Mouse (Mus musculus) embryo, embryonic 11.5 days (tissue): Measurements from ENCODE around the gene Zfp385c.
A peak's percentile ranks its signal among the peaks of the same experiment; 100 is the strongest.
"Not testable (repeated sequence)": the region's sequence is repeated elsewhere in the genome, so short reads cannot be mapped to it uniquely, and the experiment has no call there.

ENCODE experiments used
- DNase-seq: peaks from one replicate; pipeline ENCODE4 v3.0.0-alpha.2; 2012; ENCODE audit warnings: low read depth, low spot score

Zfp385c gene

DNA sequence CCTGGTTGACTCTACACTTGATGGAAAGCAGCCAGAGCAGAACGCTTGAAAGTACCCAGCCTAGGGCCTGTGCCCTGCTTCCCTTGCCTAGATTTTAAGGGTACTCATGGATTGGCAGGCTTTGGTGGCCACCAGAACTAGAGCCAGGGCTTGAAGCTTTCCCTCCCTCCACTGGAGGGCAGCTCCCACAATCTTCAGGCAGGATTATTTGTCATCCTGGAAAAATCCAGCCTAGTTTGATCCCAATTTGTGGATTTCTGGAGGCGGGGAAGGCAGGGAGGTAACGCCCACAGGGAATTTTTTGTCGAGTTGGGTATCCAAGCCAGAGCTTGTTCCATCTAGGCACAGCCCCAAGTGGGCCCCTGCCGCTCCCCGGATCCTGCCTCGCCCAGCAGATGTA, 1.9 kb downstream of the Zfp385c start:
- DNase-seq, result no peak

DNA sequence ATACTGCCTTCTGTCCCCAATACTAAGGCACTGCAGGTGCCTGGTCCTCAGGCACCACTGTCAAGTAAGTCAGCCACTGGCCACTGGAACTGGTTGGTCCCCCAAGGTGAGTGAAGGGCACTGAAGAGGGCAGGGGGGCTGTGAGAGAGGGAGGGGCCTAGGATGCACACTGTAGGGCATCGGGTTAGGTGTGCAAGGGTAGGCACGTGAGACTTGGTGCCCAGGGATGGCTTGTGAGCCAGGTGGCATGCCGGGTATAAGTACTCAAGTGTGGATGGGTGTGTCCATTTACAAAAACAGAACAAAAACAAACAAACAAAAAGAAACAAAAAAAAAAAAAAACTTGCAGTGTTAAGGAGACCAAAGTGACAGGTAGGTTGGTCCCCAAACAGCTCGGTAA, 3.8 kb downstream of the Zfp385c start:
- no peak for DNase-seq

DNA sequence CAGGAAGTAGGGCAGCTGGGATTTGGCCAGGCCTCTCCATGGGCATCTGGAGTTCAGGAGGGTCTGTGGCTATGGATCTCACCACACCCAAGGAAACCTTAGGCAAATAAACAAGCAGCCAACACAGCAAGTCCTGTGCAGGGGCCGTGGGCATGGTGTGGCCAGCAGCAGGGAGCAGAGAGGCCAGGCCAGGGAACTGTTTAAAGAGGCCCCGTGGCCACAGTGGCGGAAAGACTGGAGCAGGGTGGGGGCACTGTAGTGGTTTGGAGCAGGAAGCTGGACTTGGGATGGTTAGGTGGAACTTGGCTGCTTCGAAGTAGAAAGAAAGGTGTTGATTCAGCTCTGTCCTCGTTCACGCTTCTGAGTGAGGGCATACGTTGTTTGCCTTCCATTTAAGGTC, 5.0 kb downstream of the Zfp385c start:
- no peak for DNase-seq

DNA sequence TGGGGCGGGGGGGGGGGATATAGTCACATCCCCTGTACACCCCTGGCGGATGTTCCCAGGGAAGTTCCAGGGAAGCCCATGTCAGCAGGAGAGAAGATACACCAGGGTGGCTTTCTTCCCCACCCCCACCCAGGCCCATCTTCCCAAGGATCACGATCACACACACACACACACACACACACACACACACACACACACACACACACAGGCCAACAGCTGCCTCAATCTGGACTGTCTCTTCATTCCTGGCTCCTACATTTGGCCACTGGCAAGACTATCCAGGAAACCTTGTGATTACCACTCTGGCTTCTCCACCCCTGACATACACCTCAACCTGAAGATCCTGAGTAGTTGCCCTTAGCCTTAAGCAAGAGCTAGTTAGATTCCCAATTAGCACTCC, 6.9 kb downstream of the Zfp385c start:
- no peak for DNase-seq

DNA sequence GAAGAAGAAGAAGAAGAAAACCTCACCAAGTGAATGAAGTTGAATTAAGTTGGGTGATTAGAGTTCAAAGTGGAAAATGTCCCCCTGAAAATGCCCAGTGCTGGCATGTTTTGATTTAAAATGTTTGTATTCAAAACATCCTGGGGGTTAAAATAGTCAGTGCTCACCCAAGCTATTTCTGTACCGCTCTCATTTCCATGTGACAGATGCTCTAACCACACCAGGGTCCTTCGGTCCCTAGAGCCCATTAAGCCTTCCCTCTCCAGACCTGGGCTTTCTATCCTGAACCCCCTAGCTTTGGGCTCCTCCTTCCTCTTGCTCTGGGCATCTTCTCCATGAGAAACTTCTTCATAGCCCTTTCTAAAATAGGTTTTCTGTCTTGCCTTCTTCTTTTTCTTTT, 8.2 kb downstream of the Zfp385c start:
- DNase-seq, result no peak

DNA sequence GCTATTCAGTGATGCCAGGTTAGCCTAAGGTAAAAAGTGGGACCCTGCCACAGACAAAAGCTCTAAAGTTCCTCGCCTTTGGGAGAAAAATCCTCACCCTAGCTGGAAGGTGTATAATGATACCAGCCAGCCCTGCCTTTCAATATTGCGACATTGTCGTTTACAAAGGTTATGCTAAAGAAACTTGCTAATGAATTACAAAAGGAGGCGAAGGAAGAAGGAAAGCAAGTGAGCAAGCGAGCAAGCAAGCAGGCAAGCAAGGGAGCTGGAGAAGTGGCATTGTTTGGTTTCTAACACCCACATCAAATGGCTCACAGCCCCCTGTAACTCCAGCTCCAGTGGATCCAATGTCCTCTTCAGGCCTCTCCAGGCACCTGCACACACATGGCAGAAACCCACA, 9.7 kb downstream of the Zfp385c start:
- no peak for DNase-seq

DNA sequence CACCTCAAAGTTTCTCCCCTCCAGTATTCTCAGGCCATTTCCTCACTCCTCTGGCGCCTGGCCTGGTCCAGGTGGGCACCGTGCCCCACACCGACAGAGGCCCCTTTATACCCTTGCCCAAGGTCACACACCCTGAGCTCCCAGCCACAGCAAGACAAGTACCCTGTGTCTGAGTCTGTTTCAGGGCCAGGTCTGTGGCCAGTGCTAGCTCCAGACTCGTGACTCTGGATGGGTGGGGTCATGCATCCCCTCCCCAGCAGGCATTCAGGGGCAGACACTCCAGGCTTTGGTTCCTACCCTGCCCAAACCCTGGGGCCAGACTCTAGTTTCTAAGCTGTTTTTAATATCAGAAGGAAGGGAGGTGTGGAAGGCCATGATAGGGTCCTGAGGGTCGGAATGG, 10.4 kb downstream of the Zfp385c start:
- DNase-seq, result no peak

DNA sequence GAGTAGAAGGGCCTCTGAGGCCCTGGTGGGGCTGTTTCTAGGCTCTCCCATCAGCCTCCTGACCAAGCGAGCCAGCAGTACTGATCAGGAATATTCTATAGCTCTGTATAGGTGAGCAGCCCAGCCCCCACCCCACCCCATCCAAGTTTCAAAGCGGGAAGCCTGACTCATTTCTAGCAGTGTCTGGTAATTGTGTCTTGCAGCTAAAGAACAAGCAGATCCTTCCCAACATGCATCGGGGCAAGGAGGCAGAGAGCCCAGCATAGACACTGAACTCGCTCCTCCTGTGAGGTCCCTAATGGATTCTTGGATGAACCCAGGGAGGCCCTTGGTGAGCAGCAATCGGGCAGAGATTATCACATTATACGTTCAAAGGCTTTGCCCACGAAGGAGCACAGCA, 14.4 kb downstream of the Zfp385c start:
- DNase-seq, result no peak

DNA sequence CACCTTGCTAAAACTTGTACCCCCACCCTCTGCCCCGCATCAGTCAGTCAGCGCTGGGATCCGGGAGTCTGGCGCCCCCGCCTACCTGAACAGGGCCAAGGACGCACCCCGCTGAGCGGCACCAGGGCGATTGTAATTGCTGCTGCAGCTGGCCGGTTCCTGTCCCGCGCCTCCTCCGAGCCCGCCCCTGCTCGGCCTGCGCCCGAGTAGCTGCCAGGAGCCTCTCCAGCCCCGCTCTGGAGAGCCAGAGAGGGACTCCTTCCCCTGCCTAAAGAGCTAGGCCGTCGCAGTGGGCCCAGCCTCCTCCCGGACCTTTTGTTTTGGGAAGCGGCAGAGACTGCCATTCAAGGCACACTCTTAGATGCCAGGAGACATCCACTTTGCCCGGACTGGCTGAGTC, 19.1 kb downstream of the Zfp385c start:
- DNase-seq, result no peak

DNA sequence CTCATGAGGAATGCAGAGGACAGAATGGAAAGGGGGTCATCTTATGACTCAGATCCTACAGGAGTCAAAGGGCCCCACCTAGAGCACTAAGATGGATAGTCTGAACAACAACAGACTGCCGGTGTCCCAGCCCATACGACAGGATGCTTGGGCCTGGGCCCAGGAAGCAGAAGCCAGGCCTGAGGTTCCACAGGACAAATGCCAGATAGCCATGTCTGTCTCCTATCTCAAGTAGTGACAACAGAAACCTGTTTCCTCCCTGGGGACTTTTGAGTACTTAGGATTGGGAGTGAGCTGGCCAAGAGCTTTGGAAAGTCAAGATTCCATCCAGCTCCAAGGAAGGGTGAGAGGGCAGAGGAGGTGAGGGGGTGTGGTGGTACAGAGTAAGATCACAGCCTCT, 20.3 kb downstream of the Zfp385c start:
- DNase-seq, result no peak

DNA sequence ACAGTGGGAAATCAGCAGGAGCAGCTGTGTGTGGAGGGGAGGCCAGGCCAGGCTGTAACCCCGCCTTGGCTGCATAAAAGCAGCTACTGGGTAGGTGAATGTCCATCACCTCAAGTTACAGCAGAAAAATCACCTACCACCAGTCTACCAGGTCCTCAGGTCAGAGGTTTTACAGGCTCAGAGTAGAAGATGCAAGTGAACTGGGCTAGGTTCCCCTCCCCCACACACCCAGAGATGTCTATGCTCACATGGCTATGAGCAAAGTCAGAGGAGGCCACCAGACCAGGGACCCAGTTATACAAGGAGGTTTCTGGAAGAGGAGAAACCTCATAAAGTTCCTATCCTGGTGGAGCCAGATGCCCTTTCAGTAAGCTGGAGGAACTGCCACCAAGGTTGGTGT, 21.2 kb downstream of the Zfp385c start:
- DNase-seq, result no peak

DNA sequence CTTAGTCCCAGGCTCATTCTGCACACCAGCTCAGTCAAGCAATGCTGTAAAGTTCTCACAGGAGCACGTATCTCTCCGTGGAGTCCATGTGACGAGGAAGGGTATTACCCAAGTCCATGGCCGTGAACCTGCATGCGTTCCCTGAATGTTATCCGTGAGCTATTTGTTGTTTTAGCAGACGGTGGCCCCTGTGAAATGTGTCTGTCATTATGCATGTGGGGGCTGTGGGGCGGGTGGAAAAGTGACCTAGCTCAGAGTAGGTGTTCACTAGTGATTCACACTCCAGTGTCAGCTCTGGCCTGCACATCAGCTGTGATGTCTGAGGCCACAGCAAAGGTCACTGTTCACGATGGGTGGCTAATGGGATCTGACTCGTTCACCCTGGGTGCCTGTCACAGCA, 32.4 kb downstream of the Zfp385c start:
- no peak for DNase-seq

DNA sequence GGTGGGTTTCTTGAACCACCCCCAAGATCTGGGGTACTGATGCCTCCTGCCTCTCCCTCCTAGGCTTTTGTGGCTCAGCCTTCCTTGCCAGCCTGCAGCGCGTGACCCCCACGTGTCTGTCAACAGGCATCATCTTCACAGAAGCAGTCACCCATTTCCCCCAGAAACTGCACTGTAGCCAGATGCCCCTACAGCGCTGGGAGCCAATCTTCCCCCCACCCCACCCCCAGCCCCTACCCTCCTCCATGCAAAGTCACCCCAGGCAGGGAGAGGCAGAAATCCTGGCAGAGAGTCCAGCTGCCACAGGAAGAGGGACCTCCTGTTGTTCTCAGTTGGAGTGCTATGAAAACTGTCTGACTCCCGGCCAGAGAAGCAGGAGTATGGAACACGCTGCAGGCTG, 35.8 kb downstream of the Zfp385c start:
- no peak for DNase-seq

DNA sequence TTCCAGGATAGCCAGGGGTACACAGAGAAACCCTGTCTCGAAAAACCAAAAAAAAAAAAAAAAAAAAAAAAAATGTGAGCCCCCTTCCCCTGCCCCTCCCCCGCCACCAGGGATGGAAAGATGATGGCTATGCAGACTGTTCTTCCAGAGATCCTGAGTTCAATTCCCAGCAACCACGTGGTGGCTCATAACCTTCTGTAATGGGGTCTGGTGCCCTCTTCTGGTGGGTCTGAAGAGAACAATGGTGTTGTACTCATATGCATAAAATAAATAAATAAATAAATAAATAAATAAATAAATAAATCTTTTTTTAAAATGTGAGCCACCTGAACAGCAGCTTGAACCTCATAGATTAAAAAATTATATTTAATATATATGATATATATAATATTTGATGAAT, 36.7 kb downstream of the Zfp385c start:
- not testable (repeated sequence) for DNase-seq

DNA sequence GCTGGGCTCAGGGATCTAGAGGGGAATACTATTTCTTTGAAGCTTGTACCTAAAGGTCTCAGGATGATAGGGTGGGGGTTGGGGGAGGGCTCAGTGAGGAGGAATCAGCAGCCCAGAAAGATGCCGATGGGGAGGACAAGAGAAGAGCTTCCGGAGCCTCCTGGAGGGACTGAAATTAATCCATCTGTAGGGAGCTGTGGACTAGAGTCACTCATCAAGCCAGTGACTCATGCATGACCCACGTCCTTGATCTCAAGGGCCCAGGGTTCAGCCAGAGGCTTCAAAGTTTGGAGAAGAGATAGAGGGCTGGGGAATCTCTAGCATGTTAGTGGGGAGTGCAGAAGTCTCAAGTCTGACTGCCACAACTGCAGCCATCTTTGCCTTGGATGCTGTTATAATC, 40.5 kb downstream of the Zfp385c start:
- no peak for DNase-seq

DNA sequence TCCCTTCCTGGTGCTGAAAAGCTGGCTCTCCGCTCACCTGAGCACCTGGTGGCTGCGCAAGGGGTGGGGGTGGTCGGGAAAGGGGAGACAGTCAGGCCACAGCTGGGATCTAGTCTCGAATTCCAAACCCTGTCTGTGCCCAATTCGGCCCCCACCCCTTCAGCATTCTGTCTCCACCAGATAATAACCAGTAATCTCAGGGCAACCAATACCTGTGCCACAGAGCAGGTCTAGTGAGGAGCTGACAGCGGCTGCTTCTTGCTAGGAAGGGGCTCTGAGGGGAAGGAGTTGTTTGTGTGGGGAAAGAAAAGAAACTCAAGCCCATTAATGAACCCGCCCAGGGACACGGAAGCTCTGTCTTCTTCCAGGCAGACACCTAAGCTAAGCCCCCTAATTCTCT, 41.0 kb downstream of the Zfp385c start:
- DNase-seq, result no peak

DNA sequence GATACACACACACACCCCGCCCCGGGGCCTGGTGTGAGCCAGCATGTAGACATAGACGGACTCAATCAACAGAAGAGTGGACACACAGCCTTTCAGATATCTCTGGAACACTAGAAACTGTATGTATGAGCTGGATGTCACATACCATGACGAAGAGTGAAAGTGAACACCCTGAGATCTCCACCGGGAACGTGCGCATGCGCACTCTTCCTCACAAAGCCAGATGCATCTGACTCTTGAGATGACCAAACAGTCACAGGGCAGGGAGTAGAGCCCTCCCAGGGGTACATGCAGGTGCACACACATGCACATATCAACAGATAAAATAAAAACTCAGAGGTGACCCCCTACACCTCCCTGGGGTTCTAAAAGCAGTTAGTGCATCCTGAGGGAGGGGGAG, 43.9 kb downstream of the Zfp385c start:
- no peak for DNase-seq

DNA sequence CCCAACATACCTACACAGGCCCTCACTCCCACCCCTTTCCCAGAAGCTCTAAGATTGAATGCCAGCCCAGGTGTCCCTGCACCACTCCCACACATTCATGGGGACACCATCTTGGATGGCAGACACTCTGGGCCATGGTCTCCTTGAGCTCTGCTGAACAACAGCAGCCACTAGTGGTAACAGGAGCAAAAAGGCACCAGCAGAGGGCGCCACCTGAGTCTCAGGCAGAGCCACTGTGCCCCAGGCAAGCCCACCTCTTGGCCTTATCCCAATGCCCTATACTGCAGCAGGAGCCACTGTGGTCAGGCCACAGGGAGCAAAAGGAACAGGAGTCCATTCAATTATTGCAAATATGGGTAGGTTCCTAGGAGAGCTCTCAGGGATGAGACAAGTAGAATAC, 46.0 kb downstream of the Zfp385c start:
- DNase-seq, result no peak

DNA sequence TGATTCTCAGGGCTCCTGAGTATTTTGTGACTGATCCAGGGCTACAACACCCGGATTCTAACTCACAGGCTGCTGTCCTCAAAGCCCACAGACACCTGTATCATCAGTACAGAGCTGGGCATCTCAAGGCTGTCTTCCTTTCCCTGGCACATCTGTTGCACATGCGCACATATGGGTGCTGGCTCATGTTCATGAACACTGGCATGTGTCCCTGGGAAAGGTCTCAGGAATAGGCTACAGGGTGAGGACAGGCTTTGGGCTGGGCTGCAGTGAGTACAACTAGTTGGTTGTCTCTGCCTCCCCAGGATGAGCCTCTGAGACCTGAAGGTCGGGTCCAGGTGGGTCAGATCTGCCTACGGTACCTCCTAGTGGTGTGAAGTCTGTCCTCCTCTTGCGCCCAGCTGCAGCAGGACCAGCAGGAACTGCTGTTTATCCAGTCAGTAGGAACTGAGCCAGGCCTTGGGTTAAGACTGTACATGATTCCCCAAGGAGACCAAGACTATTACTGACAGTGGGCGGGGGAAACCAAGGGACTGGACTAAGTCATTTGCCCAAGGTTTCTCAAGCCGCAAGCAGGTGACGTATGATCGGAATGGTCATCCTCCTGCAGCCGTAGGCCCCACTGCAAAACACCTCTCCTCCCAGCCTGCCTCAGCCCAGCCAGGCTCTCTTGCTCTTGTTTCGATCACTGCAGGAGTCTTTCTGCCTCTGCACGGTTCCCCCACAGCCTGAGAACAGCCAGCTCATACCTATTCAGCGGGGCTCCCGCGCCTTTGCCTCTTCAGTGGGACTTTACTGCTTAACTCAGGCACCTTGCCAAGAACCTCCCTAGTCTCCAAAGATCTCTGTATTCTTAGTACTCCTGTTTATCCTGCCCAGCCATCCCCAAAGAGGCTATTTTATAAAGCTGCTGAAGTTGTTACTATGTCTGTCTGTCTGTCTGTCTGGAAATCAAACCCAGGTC, 48.4 kb downstream of the Zfp385c start:
- no peak for DNase-seq

DNA sequence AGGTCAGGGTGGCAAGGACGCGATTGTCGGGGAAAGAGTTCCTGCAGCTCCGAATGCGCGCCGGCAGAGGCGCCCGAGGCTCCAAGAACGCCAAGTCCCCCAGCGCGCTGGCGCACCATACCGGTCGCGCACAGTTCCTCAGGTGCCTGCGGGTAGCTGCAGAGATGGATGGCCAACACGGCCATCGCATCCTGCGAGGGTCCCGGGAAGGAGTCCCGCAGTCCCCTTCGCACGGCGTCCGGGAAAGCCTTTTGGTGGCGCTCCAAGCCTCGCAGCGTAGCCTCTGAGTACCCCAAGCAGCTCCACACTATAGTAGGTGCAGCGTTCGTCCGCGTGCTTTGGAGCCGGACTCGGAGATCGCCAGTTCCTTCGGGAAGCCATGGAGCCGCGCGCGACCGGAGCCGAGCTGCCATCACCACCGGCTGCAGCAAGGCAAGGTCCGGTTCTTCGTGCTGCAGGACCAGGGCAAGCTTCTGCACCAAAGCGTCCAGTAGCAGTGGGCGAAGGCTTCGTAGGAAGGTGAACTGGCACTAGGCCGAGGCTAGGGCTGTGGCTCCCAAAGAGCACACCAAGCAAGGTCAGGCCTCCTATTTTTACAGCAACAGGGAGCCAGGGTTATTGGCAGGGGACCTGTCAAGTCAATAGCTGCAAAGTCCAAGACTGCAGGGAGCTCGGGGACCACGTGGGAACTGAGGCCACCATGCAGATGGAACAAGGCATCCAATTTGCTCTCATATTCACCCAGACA, 51.9 kb downstream of the Zfp385c start:
- DNase-seq, result peak; percentile 27

DNA sequence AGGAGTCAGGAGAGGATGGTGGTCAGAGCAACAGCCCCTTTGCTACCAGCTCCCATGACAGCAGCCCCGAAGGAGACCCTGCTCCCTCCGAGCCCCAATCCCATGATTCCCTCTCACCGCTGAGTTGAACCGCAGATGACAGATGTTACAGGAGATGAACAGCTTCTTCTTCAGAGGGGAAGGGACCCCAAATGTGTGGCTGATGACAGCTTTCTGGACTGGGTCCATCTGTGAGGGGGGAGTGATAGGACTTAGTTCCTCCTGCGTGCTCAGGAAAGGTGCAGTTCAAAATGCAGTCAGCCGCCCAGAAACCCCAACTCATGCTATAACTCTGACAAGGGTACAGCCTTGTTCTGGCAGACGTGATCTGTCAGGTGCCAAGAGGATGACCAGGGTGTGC, 57.7 kb downstream of the Zfp385c start:
- DNase-seq, result no peak

DNA sequence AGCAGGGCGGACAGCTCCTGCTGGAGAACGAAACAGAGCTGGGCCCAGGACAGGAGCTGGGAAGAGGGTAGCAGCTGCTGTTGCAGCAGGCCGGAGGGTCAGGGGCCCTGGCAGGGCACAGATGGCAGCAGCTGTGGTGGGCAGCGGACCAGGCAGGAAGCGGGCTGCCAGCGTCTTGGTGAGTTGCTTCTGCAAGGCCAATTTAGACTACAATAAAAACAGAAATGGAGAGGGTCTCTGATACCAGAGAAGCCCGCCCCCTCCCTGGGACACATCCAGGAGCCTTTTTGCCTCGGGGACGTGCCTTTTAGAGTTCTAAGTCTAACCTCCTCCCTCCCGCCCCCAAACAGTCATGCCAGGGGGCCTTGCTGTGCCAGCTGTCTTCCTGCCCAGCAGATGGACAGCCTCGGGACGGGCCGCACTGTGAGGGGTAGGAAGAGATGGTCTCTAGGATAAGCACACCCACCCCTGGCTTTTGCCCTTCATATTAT, 63.3 kb downstream of the Zfp385c start:
- no peak for DNase-seq

DNA sequence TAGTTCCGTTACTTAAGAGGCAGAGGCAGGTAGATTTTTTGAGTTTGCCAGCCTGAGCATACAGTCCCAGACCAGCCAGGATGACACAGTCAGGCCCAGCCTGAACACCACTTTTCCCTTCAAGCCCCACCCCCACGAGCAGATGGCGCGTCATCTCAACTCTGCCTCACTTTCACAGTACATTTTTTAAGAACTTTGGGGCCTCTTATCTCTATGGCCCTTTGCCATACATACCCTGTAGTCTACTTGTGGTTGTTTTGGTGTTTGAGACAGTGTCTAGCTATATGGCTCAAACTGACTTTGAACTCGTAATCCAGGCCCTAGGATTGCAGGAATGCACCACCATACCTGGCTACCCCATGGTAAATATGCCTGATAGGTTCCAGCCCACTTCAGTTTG, 64.2 kb downstream of the Zfp385c start:
- DNase-seq, result no peak
